Mouse (Mus musculus) heart, embryonic 13.5 days (tissue): Measurements from ENCODE around the gene Etv3. TPM values are rescaled to one million over a fixed set of nuclear protein-coding genes. Genes with fewer than 3 reads are reported as not detected.
"Not testable (repeated sequence)": the region's sequence is repeated elsewhere in the genome, so short reads cannot be mapped to it uniquely, and the experiment has no call there.

Source experiments
- ATAC-seq: fragments of 200-750 bp; cut with Nextera tagmentation; 2 replicates; pipeline ENCODE4 v1.8.0; 2017; ENCODE audit warnings: moderate TSS enrichment; ENCODE audit not compliant: insufficient number of reproducible peaks, low FRiP score, low TSS enrichment; ENCODE audit errors: extremely low read depth
- H3K27ac ChIP-seq: fragments of 300-500 bp; sonication (generic); replicated peaks from 2 replicates; pipeline ENCODE4 v1.5.1; 2015; ENCODE audit warnings: moderate library complexity, mild to moderate bottlenecking, inconsistent platforms
- H3K27me3 ChIP-seq: fragments of 300-500 bp; sonication (generic); replicated peaks from 2 replicates; pipeline ENCODE4 v1.6.1; 2015; ENCODE audit warnings: mild to moderate bottlenecking, inconsistent platforms
- H3K36me3 ChIP-seq: fragments of 300-500 bp; sonication (generic); 2 replicates; pipeline ENCODE4 v1.6.1; 2015; ENCODE audit warnings: mild to moderate bottlenecking, inconsistent platforms
- H3K4me1 ChIP-seq: fragments of 300-500 bp; sonication (generic); 2 replicates; pipeline ENCODE4 v1.6.1; 2015; ENCODE audit warnings: inconsistent platforms
- H3K4me2 ChIP-seq: fragments of 300-500 bp; sonication (generic); 2 replicates; pipeline ENCODE4 v1.6.1; 2015; ENCODE audit warnings: inconsistent platforms, mild to moderate bottlenecking, moderate library complexity
- H3K4me3 ChIP-seq: fragments of 300-500 bp; sonication (generic); 2 replicates; pipeline ENCODE4 v1.5.1; 2015; ENCODE audit warnings: moderate library complexity, mild to moderate bottlenecking, inconsistent platforms
- H3K9ac ChIP-seq: fragments of 300-500 bp; sonication (generic); 2 replicates; pipeline ENCODE4 v1.6.1; 2015; ENCODE audit warnings: inconsistent platforms, mild to moderate bottlenecking, moderate library complexity
- H3K9me3 ChIP-seq: fragments of 300-500 bp; sonication (generic); 2 replicates; pipeline ENCODE4 v1.6.1; 2016; ENCODE audit warnings: inconsistent platforms
- WGBS: fragments of 180-500 bp; shearing (Covaris S2); methylation state at CpG from one replicate; pipeline ENCODE4 v1.1.7; 2015; ENCODE audit warnings: mixed read lengths; 5-methylcytosine and 5-hydroxymethylcytosine counted together
- polyA plus RNA-seq: library from polyadenylated mRNA; unstranded; fragments of >200 nt; fragmentation: Nextera tagmentation; extraction: Ambion mirVana; gene quantifications from 2 replicates; pipeline ENCODE4 v1.2.1, GENCODE M21; 2015

Gene Etv3
- polyA plus RNA-seq, 1 experiment from 2014 or later, result 10.0 TPM

DNA sequence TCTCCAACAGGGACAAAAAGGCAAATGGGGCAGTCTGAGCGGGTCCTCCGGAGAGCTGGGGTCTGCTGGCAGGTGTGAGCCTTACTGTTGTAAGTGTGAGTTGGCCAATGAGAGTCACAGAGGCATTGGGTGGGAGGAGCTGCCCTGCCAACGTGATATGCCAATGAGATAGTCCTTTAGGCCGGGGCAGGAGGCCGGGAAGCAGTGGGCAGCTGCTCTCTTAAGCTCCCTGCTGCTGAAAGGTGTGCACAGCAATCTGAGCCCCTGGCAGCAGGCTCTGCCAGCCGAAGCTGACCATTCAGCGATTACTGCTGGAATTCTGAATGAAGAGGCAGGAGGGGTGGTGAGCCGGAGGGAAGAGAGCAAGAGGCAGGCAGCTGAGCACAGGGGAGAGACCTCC, 15.5 kb downstream of the Etv3 start:
- Histone ChIP-seq H3K4me3 (no peak overlapping the region), H3K36me3 (peaks cover 35% of the 10 kb centered on the region), H3K4me2 (peak overlapping the region; percentile 31), H3K9ac (peak overlapping the region; percentile 41; the same call in 1 of the 2 replicates), H3K9me3 (no peaks in the 10 kb centered on the region), H3K4me1 (peaks cover 63% of the 10 kb centered on the region), H3K27me3 (no peaks in the 10 kb centered on the region), H3K27ac (peak overlapping the region; percentile 79)
- WGBS, result 24% methylated on average over 8 of the region's 8 CpGs
- no peak for ATAC-seq

DNA sequence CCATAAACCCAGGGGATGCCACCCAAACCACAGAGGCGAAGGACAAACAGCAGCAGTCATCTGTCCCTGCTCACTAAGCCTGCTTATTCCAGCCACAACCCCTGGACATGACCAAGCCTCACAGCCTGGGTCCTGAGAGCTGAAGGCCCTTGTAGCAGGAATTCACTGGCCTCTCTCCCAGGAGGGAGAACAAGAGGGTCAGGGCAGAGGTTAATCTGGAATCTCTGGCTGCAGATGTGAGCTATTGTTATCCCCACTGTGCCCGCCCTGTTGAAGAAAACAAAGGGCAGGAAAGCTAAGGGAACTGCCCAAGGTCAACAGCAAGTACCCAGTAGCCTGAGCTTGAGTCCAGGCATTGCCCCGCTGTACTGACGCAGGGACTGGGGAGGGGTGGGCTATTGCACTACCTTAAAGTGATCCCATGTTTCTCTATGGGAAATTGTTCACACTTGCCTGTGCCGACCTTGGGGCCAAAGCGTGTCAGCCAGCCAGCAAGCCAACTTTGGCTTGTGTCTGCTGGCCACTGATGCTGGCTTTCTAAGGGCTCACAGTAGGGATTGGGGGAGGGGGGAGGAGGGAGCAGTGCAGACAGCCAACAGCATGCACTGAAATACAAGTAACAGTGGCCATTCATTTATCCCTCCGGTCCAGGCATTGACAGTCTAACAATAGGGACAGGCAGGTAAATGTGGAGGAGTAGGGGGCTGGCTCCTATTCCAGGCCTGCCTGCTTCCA, 17.4 kb downstream of the Etv3 start:
- H3K9ac ChIP-seq, result peak overlapping the region; percentile 33; the same call in 1 of the 2 replicates
- H3K9me3 ChIP-seq, result no peaks in the 10 kb centered on the region
- ATAC-seq, result no peak
- no peak overlapping the region for H3K4me3 ChIP-seq
- WGBS, result 50% methylated on average over 7 of the region's 7 CpGs
- no peaks in the 10 kb centered on the region for H3K27me3 ChIP-seq
- peak overlapping the region; percentile 79 for H3K27ac ChIP-seq
- no peak overlapping the region for H3K4me2 ChIP-seq
- peaks cover 53% of the 10 kb centered on the region for H3K4me1 ChIP-seq
- H3K36me3 ChIP-seq, result peaks cover 16% of the 10 kb centered on the region

DNA sequence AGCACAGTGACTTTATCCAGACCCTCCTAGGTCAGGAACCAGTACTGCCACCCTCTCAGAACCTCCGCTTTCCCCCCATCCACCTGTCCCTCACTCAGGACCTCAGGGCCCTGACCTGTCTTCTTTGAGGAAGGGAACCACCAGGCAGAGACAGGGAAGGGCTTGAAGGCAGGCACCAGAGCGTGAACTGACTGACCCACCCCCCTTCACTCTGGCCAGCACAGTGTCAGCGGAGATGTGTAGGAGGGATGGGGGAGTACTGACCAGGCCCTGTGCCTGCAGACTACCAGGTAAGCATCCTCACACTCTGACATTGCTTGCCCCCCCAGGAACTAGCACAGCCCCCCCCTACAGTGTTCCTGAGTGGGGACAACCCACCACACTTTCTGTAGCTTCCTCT, 20.3 kb downstream of the Etv3 start:
- Histone ChIP-seq H3K9me3 (no peaks in the 10 kb centered on the region), H3K9ac (no peak overlapping the region), H3K27me3 (peaks cover 24% of the 10 kb centered on the region), H3K27ac (no peak overlapping the region), H3K4me3 (no peak overlapping the region), H3K36me3 (no peaks in the 10 kb centered on the region), H3K4me1 (peaks cover 33% of the 10 kb centered on the region), H3K4me2 (no peak overlapping the region)
- WGBS, result 76% methylated on average over 3 of the region's 3 CpGs
- no peak for ATAC-seq

DNA sequence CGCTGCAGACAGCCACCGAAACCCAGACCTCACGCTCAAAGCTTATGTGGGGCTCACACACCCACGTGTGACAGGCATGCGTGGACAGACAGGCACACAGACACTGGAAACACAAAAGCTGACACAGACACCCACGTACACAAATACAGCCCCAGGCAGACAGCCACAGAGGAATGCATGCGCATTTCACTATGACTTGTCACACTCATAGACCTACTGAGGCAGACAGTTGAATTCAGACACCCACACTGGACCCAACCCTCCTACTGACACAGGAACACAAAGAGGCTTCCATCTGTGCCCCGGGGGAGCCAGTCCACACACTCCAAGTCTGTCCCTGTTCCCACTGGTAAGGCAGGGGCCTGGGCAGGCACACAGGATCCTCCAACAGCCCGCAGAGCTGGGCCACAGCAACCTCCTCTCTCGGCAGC, 21.1 kb downstream of the Etv3 start:
- H3K36me3 ChIP-seq, result no peaks in the 10 kb centered on the region
- H3K4me2 ChIP-seq, result no peak overlapping the region
- H3K4me1 ChIP-seq, result peaks cover 25% of the 10 kb centered on the region
- WGBS, result 74% methylated on average over 10 of the region's 10 CpGs
- no peak for ATAC-seq
- no peak overlapping the region for H3K27ac ChIP-seq
- no peak overlapping the region for H3K4me3 ChIP-seq
- peaks cover 32% of the 10 kb centered on the region for H3K27me3 ChIP-seq
- H3K9ac ChIP-seq, result no peak overlapping the region
- H3K9me3 ChIP-seq, result no peaks in the 10 kb centered on the region

DNA sequence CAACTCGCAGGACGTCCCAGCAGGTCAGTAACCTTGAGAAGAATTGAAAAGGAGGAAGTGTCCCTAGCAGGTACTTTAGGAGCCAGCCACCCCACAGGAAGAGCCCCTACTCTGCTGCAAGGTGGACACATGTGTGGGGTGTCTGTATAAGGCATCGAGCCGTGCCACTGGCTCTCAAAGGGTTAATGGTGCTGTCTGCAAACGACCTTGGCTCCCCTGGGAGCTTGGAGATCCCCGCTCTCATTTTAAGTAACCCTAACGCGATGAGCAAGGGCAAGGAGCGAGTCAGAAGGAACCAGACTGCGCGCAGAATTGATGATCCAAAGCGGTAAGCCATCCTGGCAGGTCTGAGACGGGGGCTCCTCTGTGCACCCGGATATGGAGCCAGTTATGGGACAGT, 24.7 kb downstream of the Etv3 start:
- peaks cover 47% of the 10 kb centered on the region for H3K27me3 ChIP-seq
- no peak overlapping the region for H3K4me3 ChIP-seq
- no peak overlapping the region for H3K27ac ChIP-seq
- H3K9me3 ChIP-seq, result no peaks in the 10 kb centered on the region
- no peak overlapping the region for H3K9ac ChIP-seq
- WGBS, result 24% methylated on average over 14 of the region's 14 CpGs
- no peak for ATAC-seq
- H3K36me3 ChIP-seq, result no peaks in the 10 kb centered on the region
- H3K4me1 ChIP-seq, result peaks cover 15% of the 10 kb centered on the region
- peak overlapping the region; percentile 30 for H3K4me2 ChIP-seq

DNA sequence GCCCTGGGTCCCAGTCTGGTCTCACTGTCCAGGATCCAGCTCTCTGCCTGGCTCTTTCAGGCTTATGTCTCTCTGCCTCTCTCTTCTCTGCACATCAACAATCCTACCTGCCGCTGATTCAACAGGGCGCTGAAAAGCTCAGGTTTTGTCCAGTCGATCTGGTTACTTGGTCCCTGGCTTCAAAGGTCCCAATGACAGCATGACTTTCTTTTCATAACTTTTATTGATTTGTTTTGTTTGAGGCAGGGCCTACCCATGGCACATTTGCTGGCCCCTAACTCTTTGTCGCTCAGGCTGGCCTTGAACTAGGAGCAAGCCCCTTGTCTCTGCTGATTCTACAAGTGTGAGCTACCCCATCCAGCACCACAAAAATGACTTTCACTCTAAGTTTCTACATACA, 27.1 kb downstream of the Etv3 start:
- peaks cover 32% of the 10 kb centered on the region for H3K4me1 ChIP-seq
- no peak overlapping the region for H3K9ac ChIP-seq
- no peaks in the 10 kb centered on the region for H3K9me3 ChIP-seq
- no peak overlapping the region for H3K4me2 ChIP-seq
- H3K4me3 ChIP-seq, result no peak overlapping the region
- no peaks in the 10 kb centered on the region for H3K36me3 ChIP-seq
- H3K27me3 ChIP-seq, result peaks cover 53% of the 10 kb centered on the region
- 77% methylated on average over 4 of the region's 4 CpGs for WGBS
- no peak for ATAC-seq
- H3K27ac ChIP-seq, result no peak overlapping the region

DNA sequence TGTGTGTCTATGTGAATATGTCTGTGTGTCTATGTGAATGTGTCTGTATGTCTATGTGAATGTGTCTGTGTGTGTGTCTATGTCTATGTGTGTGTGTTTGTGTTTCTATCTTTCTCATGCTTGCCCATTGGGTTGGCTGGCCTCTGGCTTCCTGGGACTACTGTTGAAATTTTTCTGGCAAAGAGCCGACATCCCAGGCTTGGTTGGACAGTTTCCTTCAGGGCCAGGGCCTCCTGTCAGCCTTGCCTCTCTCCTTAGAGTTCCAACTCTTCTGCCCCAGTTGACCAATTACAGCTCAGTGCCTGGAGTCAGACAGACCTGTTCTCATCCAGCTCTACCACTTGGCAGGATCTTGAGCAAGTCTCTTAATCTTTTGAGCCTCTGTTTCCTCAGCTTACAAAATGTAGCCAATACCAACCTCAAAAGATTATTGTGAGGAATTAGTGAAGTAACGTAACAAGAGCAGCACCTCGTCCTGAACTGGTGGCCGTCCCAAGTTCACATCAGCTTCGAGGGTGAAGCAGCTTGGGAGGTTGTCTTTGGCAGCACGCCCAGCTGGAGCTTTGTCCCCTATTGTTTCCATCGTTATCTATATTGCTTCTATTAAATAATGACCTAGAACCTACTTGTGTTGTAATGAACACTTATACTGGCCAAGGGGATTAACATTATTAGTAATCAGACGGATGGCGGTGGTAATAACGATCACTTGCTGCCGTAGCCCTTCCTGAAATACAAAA, 28.2 kb downstream of the Etv3 start:
- WGBS, result 54% methylated on average over 11 of the region's 11 CpGs
- peaks cover 32% of the 10 kb centered on the region for H3K4me1 ChIP-seq
- H3K36me3 ChIP-seq, result no peaks in the 10 kb centered on the region
- no peak overlapping the region for H3K4me2 ChIP-seq
- H3K9me3 ChIP-seq, result no peaks in the 10 kb centered on the region
- H3K27ac ChIP-seq, result no peak overlapping the region
- H3K4me3 ChIP-seq, result no peak overlapping the region
- peaks cover 48% of the 10 kb centered on the region for H3K27me3 ChIP-seq
- ATAC-seq, result no peak
- no peak overlapping the region for H3K9ac ChIP-seq

DNA sequence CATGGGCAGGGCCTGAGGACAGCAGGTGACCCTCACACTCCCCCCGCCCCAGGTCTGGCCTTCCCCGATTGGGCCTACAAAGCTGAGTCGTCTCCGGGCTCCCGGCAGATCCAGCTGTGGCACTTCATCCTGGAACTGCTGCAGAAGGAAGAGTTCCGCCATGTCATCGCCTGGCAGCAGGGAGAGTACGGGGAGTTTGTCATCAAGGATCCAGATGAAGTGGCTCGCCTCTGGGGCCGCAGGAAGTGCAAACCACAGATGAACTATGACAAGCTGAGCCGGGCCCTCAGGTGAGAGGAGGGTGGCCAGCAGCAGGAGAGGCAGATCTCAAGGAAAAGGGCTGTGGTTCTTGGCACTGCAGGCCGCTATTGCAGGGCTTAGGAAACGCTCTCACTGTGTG, 29.7 kb downstream of the Etv3 start:
- H3K4me3 ChIP-seq, H3K36me3 ChIP-seq, H3K9me3 ChIP-seq, ATAC-seq, H3K4me2 ChIP-seq, H3K9ac ChIP-seq, H3K27ac ChIP-seq: not testable (repeated sequence)
- Histone ChIP-seq H3K27me3 (peaks cover 36% of the 10 kb centered on the region), H3K4me1 (peaks cover 31% of the 10 kb centered on the region)
- 72% methylated on average over 12 of the region's 13 CpGs for WGBS

DNA sequence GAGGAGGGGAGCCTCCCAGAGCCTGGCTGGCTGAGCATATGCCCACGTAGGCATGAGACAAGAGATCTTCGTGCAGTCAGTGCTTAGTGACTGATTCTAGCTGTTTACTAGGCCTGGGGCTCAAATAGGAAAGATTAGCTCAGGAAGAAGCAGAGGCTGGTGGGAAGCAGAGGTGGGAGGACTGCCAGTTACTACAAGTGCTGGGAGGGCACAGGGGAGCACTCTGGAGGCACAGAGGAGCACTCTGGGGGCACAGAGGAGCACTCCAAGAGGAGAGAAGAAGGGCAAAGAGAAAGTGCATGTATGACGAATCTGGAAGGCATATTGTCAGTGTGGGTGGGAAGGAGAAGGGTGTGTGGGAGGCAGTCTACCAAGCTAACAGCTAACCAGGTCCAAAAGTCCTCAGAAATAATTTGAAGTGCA, 30.9 kb downstream of the Etv3 start:
- 52% methylated on average over 3 of the region's 3 CpGs for WGBS
- H3K4me2 ChIP-seq, result no peak overlapping the region
- H3K27ac ChIP-seq, result peak overlapping the region; percentile 49
- H3K9ac ChIP-seq, result 0 out of 2 replicates have a peak overlapping the region, but pooled peaks have one; percentile 10
- no peaks in the 10 kb centered on the region for H3K36me3 ChIP-seq
- H3K27me3 ChIP-seq, result peaks cover 27% of the 10 kb centered on the region
- H3K4me1 ChIP-seq, result peaks cover 27% of the 10 kb centered on the region
- ATAC-seq, result no peak
- H3K9me3 ChIP-seq, result peaks cover 4% of the 10 kb centered on the region; the same call in 1 of the 2 replicates
- H3K4me3 ChIP-seq, result no peak overlapping the region

DNA sequence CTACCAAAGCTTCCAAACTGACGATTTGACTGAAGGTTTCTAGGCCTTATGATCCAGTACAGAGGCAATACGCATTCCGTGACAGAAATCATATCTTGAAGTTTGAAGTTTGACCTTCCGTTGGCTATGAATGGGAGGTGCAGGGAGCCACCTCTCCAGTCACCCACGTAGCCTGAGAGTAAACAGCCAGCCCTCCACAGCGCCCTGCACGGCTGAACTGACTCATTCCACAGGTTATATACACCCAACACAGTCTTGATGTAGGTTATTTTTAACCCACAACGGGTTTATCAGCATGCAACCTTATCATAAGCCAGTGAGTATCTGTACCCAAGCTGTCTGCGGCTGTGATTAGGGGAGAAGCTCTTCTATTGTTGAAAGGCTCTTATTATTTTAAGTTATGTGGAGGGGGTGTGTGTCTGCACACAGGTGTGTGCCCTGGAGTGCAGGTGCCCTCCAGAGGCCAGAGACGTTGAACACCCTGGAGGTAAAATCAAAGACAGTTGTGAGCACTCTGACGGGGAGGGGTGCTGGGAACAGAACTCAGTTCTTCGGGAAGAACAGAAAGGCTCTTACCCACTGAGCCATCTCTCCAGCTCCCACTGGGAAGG, 31.6 kb downstream of the Etv3 start:
- no peaks in the 10 kb centered on the region for H3K36me3 ChIP-seq
- no peak overlapping the region for H3K4me3 ChIP-seq
- WGBS, result 38% methylated on average over 12 of the region's 12 CpGs
- peaks cover 30% of the 10 kb centered on the region for H3K4me1 ChIP-seq
- peaks cover 4% of the 10 kb centered on the region; the same call in 1 of the 2 replicates for H3K9me3 ChIP-seq
- peak overlapping the region; percentile 49 for H3K27ac ChIP-seq
- 0 out of 2 replicates have a peak overlapping the region, but pooled peaks have one; percentile 7 for H3K4me2 ChIP-seq
- no peak for ATAC-seq
- peaks cover 21% of the 10 kb centered on the region for H3K27me3 ChIP-seq
- H3K9ac ChIP-seq, result no peak overlapping the region

DNA sequence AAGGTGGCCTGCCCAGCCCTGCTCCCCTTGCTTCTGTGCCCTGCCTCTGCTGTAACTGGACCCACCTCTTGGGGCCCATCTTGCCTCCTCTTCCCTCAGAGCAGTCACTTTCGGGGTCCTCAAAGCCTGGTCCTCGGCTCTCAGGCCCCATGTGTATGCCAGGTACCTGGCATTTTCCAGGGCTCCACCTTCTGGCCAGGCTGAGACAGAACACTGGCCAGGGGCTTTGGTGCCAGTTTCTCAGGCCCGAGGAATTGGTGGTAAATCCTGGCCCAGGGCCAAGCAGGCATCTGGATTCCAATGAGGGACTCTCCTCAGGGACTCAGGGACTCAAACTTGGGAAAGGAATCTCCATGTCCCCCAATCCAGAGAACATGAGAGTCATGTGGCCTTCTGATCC, 34.9 kb downstream of the Etv3 start:
- WGBS, result 58% methylated on average over 3 of the region's 3 CpGs
- H3K4me1 ChIP-seq, result peaks cover 25% of the 10 kb centered on the region
- H3K9ac ChIP-seq, result no peak overlapping the region
- H3K27me3 ChIP-seq, result 0 out of 2 replicates have a peak, but pooled peaks cover 10% of the 10 kb centered on the region
- H3K36me3 ChIP-seq, result no peaks in the 10 kb centered on the region
- no peak overlapping the region for H3K4me3 ChIP-seq
- H3K4me2 ChIP-seq, result no peak overlapping the region
- H3K9me3 ChIP-seq, result peaks cover 4% of the 10 kb centered on the region; the same call in 1 of the 2 replicates
- no peak overlapping the region for H3K27ac ChIP-seq
- ATAC-seq, result no peak
